Comparison of ENCODE assay signal across 11 mouse cellular contexts in genomic region chr5:86962849-86963248, GRCm38 (mm10). TPM values are rescaled to one million over a fixed set of nuclear protein-coding genes. Genes with fewer than 3 reads are reported as not detected.
"Had no signal": no experiment of that assay in that cellular context is flagged by ENCODE, and none has a peak within 500 bp of the region (broad histone marks: within the 10 kb centered on the region; RNA-seq: fewer than 3 reads in every experiment).

No protein-coding gene starts in this region.

RNA-seq across cellular contexts. Expression of gene Ugt2b1, which starts 36.5 kb away (rescaled TPM):
- polyA plus RNA-seq: neural tube, embryonic 13.5 days; neural tube, embryonic 14.5 days; neural tube, embryonic 15.5 days; small intestine, adult 2 months; spleen, adult 2 months; stomach, embryonic 14.5 days; stomach, embryonic 16.5 days; stomach, postnatal 0 days; testis, adult 2 months; thymus, adult 2 months had no signal

RNA-seq across cellular contexts. Expression of gene Ugt2b35, which starts 37.8 kb away (rescaled TPM):
- polyA plus RNA-seq: neural tube, embryonic 13.5 days; neural tube, embryonic 14.5 days; neural tube, embryonic 15.5 days; spleen, adult 2 months; testis, adult 2 months; thymus, adult 2 months; thymus, postnatal 0 days had no signal

RNA-seq across cellular contexts. Expression of gene Ugt2b34, which starts 56.1 kb away (rescaled TPM):
- polyA plus RNA-seq: neural tube, embryonic 13.5 days; neural tube, embryonic 14.5 days had no signal
